Mouse (Mus musculus) G1E (cell line): ENCODE data around the gene Tns1.

Experiments used
- CTCF ChIP-seq: IDR thresholded peaks from 2 replicates; pipeline ENCODE4 v1.5.1; 2012; ENCODE audit warnings: low read depth, low read length, inconsistent platforms, mixed read lengths
- GATA1 ChIP-seq: IDR thresholded peaks from 2 replicates; pipeline ENCODE4 v1.6.1; 2012; ENCODE audit warnings: borderline replicate concordance, low read length, inconsistent platforms, mixed read lengths
- GATA2 ChIP-seq: IDR thresholded peaks from 2 replicates; pipeline ENCODE4 v1.6.1; 2012; ENCODE audit warnings: low read depth, low read length, inconsistent platforms, borderline replicate concordance
- POLR2AphosphoS5 ChIP-seq: IDR thresholded peaks from 2 replicates; pipeline ENCODE4 v1.6.1; 2012; ENCODE audit warnings: low read depth, low read length, inconsistent platforms; ENCODE audit not compliant: insufficient replicate concordance
- TAL1 ChIP-seq: conservative IDR thresholded peaks from 2 replicates; pipeline ENCODE4 v1.6.1; 2012; ENCODE audit warnings: low read depth, low read length, inconsistent platforms, mixed read lengths

GRCm38 (mm10) chr1:73991226-73991625, 133.0 kb downstream of the Tns1 start:
- TF ChIP-seq CTCF (no peak), GATA1 (no peak), TAL1 (no peak), POLR2AphosphoS5 (no peak), GATA2 (no peak)
